Mouse (Mus musculus) hindbrain, embryonic 13.5 days (tissue): ENCODE results near the gene Foxp1. TPM values are rescaled to one million over a fixed set of nuclear protein-coding genes. Genes with fewer than 3 reads are reported as not detected.

Experiments used
- ATAC-seq: fragments of 200-750 bp; cut with Nextera tagmentation; 2 replicates; pipeline ENCODE4 v1.8.0; 2017; ENCODE audit warnings: moderate TSS enrichment; ENCODE audit not compliant: low FRiP score
- H3K27ac ChIP-seq: fragments of 300-500 bp; sonication (generic); 2 replicates; pipeline ENCODE4 v1.5.1; 2015; ENCODE audit warnings: inconsistent platforms, mild to moderate bottlenecking, moderate library complexity
- H3K27me3 ChIP-seq: fragments of 300-500 bp; sonication (generic); 2 replicates; pipeline ENCODE4 v1.6.1; 2015; ENCODE audit warnings: mild to moderate bottlenecking, inconsistent platforms
- H3K36me3 ChIP-seq: fragments of 300-500 bp; sonication (generic); 2 replicates; pipeline ENCODE4 v1.6.1; 2015; ENCODE audit warnings: mild to moderate bottlenecking, inconsistent platforms
- H3K4me1 ChIP-seq: fragments of 300-500 bp; sonication (generic); replicated peaks from 2 replicates; pipeline ENCODE4 v1.6.1; 2015; ENCODE audit warnings: inconsistent platforms
- H3K4me2 ChIP-seq: fragments of 300-500 bp; sonication (generic); 2 replicates; pipeline ENCODE4 v1.6.1; 2015; ENCODE audit warnings: inconsistent platforms, mild to moderate bottlenecking, moderate library complexity
- H3K4me3 ChIP-seq: fragments of 300-500 bp; sonication (generic); 2 replicates; pipeline ENCODE4 v1.5.1; 2015; ENCODE audit warnings: mild to moderate bottlenecking, inconsistent platforms
- H3K9ac ChIP-seq: fragments of 300-500 bp; sonication (generic); 2 replicates; pipeline ENCODE4 v1.6.1; 2015; ENCODE audit warnings: mild to moderate bottlenecking, inconsistent platforms
- H3K9me3 ChIP-seq: fragments of 300-500 bp; sonication (generic); 2 replicates; pipeline ENCODE4 v1.6.1; 2016; ENCODE audit warnings: inconsistent platforms
- WGBS: fragments of 180-500 bp; shearing (Covaris S2); methylation state at CpG from one replicate; pipeline ENCODE4 v1.1.7; 2015; 5-methylcytosine and 5-hydroxymethylcytosine counted together
- polyA plus RNA-seq: library from polyadenylated mRNA; unstranded; fragments of >200 nt; fragmentation: Nextera tagmentation; extraction: Ambion mirVana; gene quantifications from 2 replicates; pipeline ENCODE4 v1.2.1, GENCODE M21; 2015

Foxp1 gene
- polyA plus RNA-seq, 1 experiment from 2014 or later, result 64.7 TPM

GRCm38 (mm10) chr6:99328146-99328545 lies 194.4 kb downstream of the Foxp1 start:
- Histone ChIP-seq H3K27ac (no peak overlapping the region), H3K4me2 (no peak overlapping the region), H3K9ac (no peak overlapping the region), H3K4me3 (no peak overlapping the region), H3K27me3 (no peaks in the 10 kb centered on the region), H3K36me3 (no peaks in the 10 kb centered on the region), H3K9me3 (no peaks in the 10 kb centered on the region), H3K4me1 (0 out of 2 replicates have a peak, but pooled peaks cover 4% of the 10 kb centered on the region)
- 91% methylated on average over 6 of the region's 6 CpGs for WGBS
- ATAC-seq, result no peak

- Histone ChIP-seq H3K4me3 (no peak overlapping the region), H3K4me2 (no peak overlapping the region), H3K9ac (no peak overlapping the region), H3K36me3 (no peaks in the 10 kb centered on the region), H3K27me3 (no peaks in the 10 kb centered on the region), H3K27ac (no peak overlapping the region), H3K9me3 (no peaks in the 10 kb centered on the region), H3K4me1 (0 out of 2 replicates have a peak, but pooled peaks cover 4% of the 10 kb centered on the region)
- no peak for ATAC-seq
- 84% methylated on average over 11 of the region's 11 CpGs for WGBS
Observed at GRCm38 (mm10) chr6:99327721-99328120, 194.8 kb downstream of the Foxp1 start.

- Histone ChIP-seq H3K9ac (no peak overlapping the region), H3K4me1 (0 out of 2 replicates have a peak, but pooled peaks cover 4% of the 10 kb centered on the region), H3K36me3 (no peaks in the 10 kb centered on the region), H3K27me3 (no peaks in the 10 kb centered on the region), H3K4me2 (no peak overlapping the region), H3K4me3 (no peak overlapping the region), H3K9me3 (no peaks in the 10 kb centered on the region), H3K27ac (no peak overlapping the region)
- ATAC-seq, result no peak
- whole genome bisulfite sequencing, result 97% methylated on average over 2 of the region's 2 CpGs
Observed at GRCm38 (mm10) chr6:99325881-99326280, 196.6 kb downstream of the Foxp1 start.

GRCm38 (mm10) chr6:99325461-99325860 lies 197.1 kb downstream of the Foxp1 start:
- Histone ChIP-seq H3K27ac (no peak overlapping the region), H3K4me2 (no peak overlapping the region), H3K9me3 (no peaks in the 10 kb centered on the region), H3K4me3 (no peak overlapping the region), H3K4me1 (peaks cover 8% of the 10 kb centered on the region), H3K36me3 (no peaks in the 10 kb centered on the region), H3K27me3 (no peaks in the 10 kb centered on the region), H3K9ac (no peak overlapping the region)
- WGBS, result 91% methylated on average over 5 of the region's 5 CpGs
- no peak for ATAC-seq

- no peak overlapping the region for H3K4me3 ChIP-seq
- no peaks in the 10 kb centered on the region for H3K27me3 ChIP-seq
- no peak overlapping the region for H3K27ac ChIP-seq
- H3K9me3 ChIP-seq, result no peaks in the 10 kb centered on the region
- no peaks in the 10 kb centered on the region for H3K36me3 ChIP-seq
- no peak overlapping the region for H3K9ac ChIP-seq
- 81% methylated on average over 8 of the region's 8 CpGs for WGBS
- H3K4me1 ChIP-seq, result peaks cover 15% of the 10 kb centered on the region
- no peak overlapping the region for H3K4me2 ChIP-seq
- ATAC-seq, result no peak
Observed at GRCm38 (mm10) chr6:99322132-99322904, 200.2 kb downstream of the Foxp1 start.

- H3K4me1 ChIP-seq, result peaks cover 15% of the 10 kb centered on the region
- 56% methylated on average over 8 of the region's 8 CpGs for WGBS
Observed at GRCm38 (mm10) chr6:99320444-99320843, 202.1 kb downstream of the Foxp1 start.

GRCm38 (mm10) chr6:99319415-99320405 lies 202.8 kb downstream of the Foxp1 start:
- H3K4me2 ChIP-seq, result no peak overlapping the region
- H3K27ac ChIP-seq, result no peak overlapping the region
- H3K36me3 ChIP-seq, result no peaks in the 10 kb centered on the region
- ATAC-seq, result no peak
- no peak overlapping the region for H3K9ac ChIP-seq
- H3K9me3 ChIP-seq, result no peaks in the 10 kb centered on the region
- no peaks in the 10 kb centered on the region for H3K27me3 ChIP-seq
- no peak overlapping the region for H3K4me3 ChIP-seq
- peaks cover 15% of the 10 kb centered on the region for H3K4me1 ChIP-seq
- 51% methylated on average over 19 of the region's 19 CpGs for WGBS

More at GRCm38 (mm10) chr6:99320444-99320843, 202.1 kb downstream of the Foxp1 start:
- H3K27ac ChIP-seq, result no peak overlapping the region
- no peaks in the 10 kb centered on the region for H3K9me3 ChIP-seq
- H3K27me3 ChIP-seq, result no peaks in the 10 kb centered on the region
- no peak for ATAC-seq
- no peak overlapping the region for H3K9ac ChIP-seq
- no peak overlapping the region for H3K4me3 ChIP-seq
- no peak overlapping the region for H3K4me2 ChIP-seq
- no peaks in the 10 kb centered on the region for H3K36me3 ChIP-seq

GRCm38 (mm10) chr6:99314746-99315145 lies 207.8 kb downstream of the Foxp1 start:
- Histone ChIP-seq H3K27ac (no peak overlapping the region), H3K4me2 (no peak overlapping the region), H3K36me3 (no peaks in the 10 kb centered on the region), H3K4me1 (peaks cover 12% of the 10 kb centered on the region), H3K4me3 (no peak overlapping the region), H3K27me3 (no peaks in the 10 kb centered on the region), H3K9ac (no peak overlapping the region), H3K9me3 (no peaks in the 10 kb centered on the region)
- WGBS, result 59% methylated on average over 3 of the region's 3 CpGs
- no peak for ATAC-seq

- no peaks in the 10 kb centered on the region for H3K9me3 ChIP-seq
- 41% methylated on average over 12 of the region's 12 CpGs for WGBS
- H3K27ac ChIP-seq, result no peak overlapping the region
- H3K4me3 ChIP-seq, result no peak overlapping the region
- peaks cover 8% of the 10 kb centered on the region for H3K4me1 ChIP-seq
- H3K27me3 ChIP-seq, result no peaks in the 10 kb centered on the region
- no peaks in the 10 kb centered on the region for H3K36me3 ChIP-seq
- no peak overlapping the region for H3K4me2 ChIP-seq
- no peak for ATAC-seq
- H3K9ac ChIP-seq, result no peak overlapping the region
Observed at GRCm38 (mm10) chr6:99310529-99310928, 212.0 kb downstream of the Foxp1 start.

- H3K9me3 ChIP-seq, result no peaks in the 10 kb centered on the region
- no peak overlapping the region for H3K4me3 ChIP-seq
- no peak overlapping the region for H3K27ac ChIP-seq
- WGBS, result 23% methylated on average over 3 of the region's 3 CpGs
- H3K4me1 ChIP-seq, result peaks cover 8% of the 10 kb centered on the region
- no peaks in the 10 kb centered on the region for H3K36me3 ChIP-seq
- H3K9ac ChIP-seq, result no peak overlapping the region
- ATAC-seq, result no peak
- H3K4me2 ChIP-seq, result no peak overlapping the region
- H3K27me3 ChIP-seq, result no peaks in the 10 kb centered on the region
Observed at GRCm38 (mm10) chr6:99310171-99310500, 212.4 kb downstream of the Foxp1 start.

- no peak for ATAC-seq
- Histone ChIP-seq H3K36me3 (no peaks in the 10 kb centered on the region), H3K4me1 (peaks cover 8% of the 10 kb centered on the region), H3K27me3 (no peaks in the 10 kb centered on the region), H3K9me3 (no peaks in the 10 kb centered on the region), H3K9ac (no peak overlapping the region), H3K27ac (no peak overlapping the region), H3K4me2 (no peak overlapping the region), H3K4me3 (no peak overlapping the region)
- 74% methylated on average over 14 of the region's 14 CpGs for WGBS
Observed at GRCm38 (mm10) chr6:99309466-99310170, 212.9 kb downstream of the Foxp1 start.

GRCm38 (mm10) chr6:99305751-99306150 lies 216.8 kb downstream of the Foxp1 start:
- no peak overlapping the region for H3K4me2 ChIP-seq
- H3K4me1 ChIP-seq, result peaks cover 5% of the 10 kb centered on the region
- WGBS, result 86% methylated on average over 3 of the region's 3 CpGs
- H3K9ac ChIP-seq, result no peak overlapping the region
- H3K36me3 ChIP-seq, result no peaks in the 10 kb centered on the region
- no peak overlapping the region for H3K27ac ChIP-seq
- H3K27me3 ChIP-seq, result no peaks in the 10 kb centered on the region
- no peak for ATAC-seq
- H3K4me3 ChIP-seq, result no peak overlapping the region
- no peaks in the 10 kb centered on the region for H3K9me3 ChIP-seq
